Mouse (Mus musculus) brain, embryonic 18.5 days (tissue): ENCODE measurements around the gene Tfpt.
"Not testable (repeated sequence)": the region's sequence is repeated elsewhere in the genome, so short reads cannot be mapped to it uniquely, and the experiment has no call there.

Source experiments
- DNase-seq: peaks from one replicate; pipeline ENCODE4 v3.0.0-alpha.2; 2012; ENCODE audit warnings: low read depth, low spot score

The Tfpt gene

DNA sequence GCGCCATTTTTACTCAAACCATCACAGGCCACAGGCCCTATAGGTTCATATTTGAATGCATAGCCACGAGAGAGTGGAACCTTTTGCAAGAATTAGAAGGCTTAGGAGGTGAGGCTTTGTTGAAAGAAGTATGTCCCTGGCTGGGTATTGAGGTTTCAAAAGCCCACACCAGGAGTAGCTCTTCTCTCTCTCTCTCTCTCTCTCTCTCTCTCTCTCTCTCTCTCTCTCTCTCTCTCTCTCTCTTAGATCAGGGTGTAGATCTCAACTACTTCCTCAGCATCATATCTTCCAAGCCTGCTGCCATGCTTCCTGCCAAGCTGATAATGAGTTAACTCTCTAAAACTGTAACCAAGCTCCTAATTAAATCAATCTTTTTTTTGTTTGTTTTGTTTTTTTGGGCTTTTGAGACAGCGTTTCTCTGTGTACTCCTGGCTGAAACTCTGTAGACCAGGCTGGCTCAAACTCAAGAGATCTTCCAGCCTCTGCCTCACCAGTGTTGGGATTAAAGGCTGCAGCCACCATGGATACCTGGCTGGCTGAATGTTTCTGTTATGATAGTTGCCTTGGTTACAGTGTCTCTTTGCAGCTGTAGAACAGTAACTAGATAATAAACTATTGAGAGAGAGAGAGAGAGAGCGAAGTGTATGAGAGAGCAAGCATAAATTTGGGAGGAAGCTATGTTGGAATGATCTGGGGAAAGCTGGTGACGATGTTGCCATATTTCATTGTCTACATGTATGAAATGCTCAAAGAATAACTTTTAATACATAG is 53.2 kb downstream of the Tfpt start:
- no peak for DNase-seq

DNA sequence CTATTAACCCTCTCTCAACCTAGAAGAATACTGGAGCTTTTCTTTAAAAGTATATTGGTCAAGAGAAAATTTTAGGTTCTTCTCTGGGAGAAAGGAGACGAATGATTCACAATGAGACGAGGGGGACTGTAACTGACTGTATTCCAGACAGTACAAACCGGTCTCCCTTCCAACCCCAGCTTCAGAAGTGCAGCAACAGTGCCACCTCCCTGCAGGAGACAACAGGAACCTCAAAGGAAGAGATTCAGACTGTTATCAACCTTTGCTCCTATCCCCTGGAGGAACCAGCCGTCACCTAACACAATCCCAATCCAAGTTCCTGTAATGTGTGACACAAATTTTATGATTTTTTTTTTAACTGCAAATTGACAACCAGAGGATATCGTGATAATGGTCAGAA is 55.5 kb downstream of the Tfpt start:
- DNase-seq, result no peak

DNA sequence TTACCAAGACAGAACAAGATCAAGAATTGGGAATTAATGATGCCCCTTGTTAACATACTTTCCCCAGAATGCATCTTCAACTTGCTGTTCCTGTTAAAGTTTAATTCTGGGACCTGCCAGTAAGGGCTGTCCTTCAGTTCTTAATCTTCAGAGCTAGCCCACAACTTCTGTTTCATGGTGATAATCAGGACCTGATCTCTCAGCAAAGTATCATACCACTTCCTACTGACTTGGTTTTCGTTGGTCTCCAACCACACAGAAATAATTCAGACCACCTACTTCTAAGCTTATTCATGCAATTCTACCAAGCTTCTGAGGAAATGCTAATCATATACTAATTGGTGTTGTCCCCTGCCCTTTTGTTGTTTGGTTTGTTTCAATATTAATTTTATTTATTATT is 57.9 kb downstream of the Tfpt start:
- DNase-seq, result no peak

DNA sequence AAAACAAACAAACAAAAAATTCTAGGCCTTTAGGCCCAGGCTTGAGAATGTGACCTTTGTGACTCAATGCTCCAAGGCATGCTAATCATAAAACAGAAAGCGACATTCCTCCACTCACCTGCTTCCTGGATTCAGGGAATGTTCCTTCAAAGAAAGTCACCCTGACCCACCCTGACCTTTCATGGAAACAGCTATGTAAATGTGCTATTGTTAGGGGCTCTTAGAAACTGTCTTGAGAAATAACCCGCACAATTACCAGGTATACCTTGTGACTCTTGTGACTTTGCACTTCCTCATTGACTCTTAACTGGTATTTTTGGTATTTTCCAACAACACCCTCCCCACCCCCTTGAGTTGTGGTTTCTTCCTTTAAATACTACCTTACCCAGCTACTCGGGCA is 59.1 kb downstream of the Tfpt start:
- not testable (repeated sequence) for DNase-seq
